Mouse (Mus musculus): ENCODE results near the gene Stxbp6. TPM values are rescaled to one million over a fixed set of nuclear protein-coding genes. Genes with fewer than 3 reads are reported as not detected.

The Stxbp6 gene
- total and polyA plus RNA-seq, 3 experiments, result not detected

- Histone ChIP-seq H3K79me2 (ENCODE audit: control insufficient read depth, insufficient read depth, low read length, poor library complexity) (no peaks in the 10 kb centered on the region), H3K4me1 (ENCODE audit: control insufficient read depth in 1 of 2, insufficient read depth in 2 of 2, low read length in 2 of 2) (no peaks in the 10 kb centered on the region), H3K27ac (ENCODE audit: control insufficient read depth, low read depth, low read length) (no peak overlapping the region), H3K4me3 (ENCODE audit: control insufficient read depth in 1 of 2, insufficient read depth in 1 of 2, low read depth in 2 of 2, low read length in 2 of 2) (no peak overlapping the region), H3K27me3 (ENCODE audit: control insufficient read depth in 1 of 2, insufficient read depth in 2 of 2, low read length in 2 of 2) (no peaks in the 10 kb centered on the region), H3K9ac (ENCODE audit: control insufficient read depth, low read depth, low read length, poor library complexity, severe bottlenecking) (no peak overlapping the region), H3K36me3 (ENCODE audit: control insufficient read depth in 1 of 2, insufficient read depth in 2 of 2, low read length in 2 of 2) (no peaks in the 10 kb centered on the region), H3K9me3 (replicated peaks; ENCODE audit: insufficient read depth, low read length) (no peaks in the 10 kb centered on the region)
- no peak for DNase-seq (ENCODE audit: low read depth, low spot score)
- TF ChIP-seq TAL1 (IDR thresholded peaks at IDR 0.05; ENCODE audit: low read length) (no peak), POLR2AphosphoS5 (IDR thresholded peaks at IDR 0.05; ENCODE audit: borderline replicate concordance, low read depth, low read length) (no peak), MEF2A (IDR thresholded peaks at IDR 0.05; ENCODE audit: extremely low read depth, insufficient replicate concordance, low read depth, low read length, poor library complexity, severe bottlenecking) (no peak), ZMIZ1 (IDR thresholded peaks at IDR 0.05; ENCODE audit: low read depth, low read length) (no peak), MAZ (IDR thresholded peaks at IDR 0.05; ENCODE audit: low read depth, low read length) (no peak), POLR2AphosphoS2 (IDR thresholded peaks at IDR 0.05; ENCODE audit: low read length) (no peak), ZNF384 (IDR thresholded peaks at IDR 0.05; ENCODE audit: low read depth, low read length) (no peak), TBP (IDR thresholded peaks at IDR 0.05; ENCODE audit: low read depth, low read length) (no peak), SIN3A (IDR thresholded peaks at IDR 0.05; ENCODE audit: low read length) (no peak), USF2 (IDR thresholded peaks at IDR 0.05; ENCODE audit: borderline replicate concordance in 1 of 2, insufficient read depth in 1 of 2, low read depth in 1 of 2, low read length in 2 of 2) (no peak), MYC (IDR thresholded peaks at IDR 0.05; ENCODE audit: low read depth, low read length) (no peak), BHLHE40 (IDR thresholded peaks at IDR 0.05; ENCODE audit: borderline replicate concordance, low read depth, low read length) (no peak)
Observed at GRCm38 (mm10) chr12:44987762-44988161, 86.7 kb downstream of the Stxbp6 start.

- TF ChIP-seq CHD1 (IDR thresholded peaks at IDR 0.05; ENCODE audit: low read depth, low read length) (no peak), ZMIZ1 (IDR thresholded peaks at IDR 0.05; ENCODE audit: low read depth, low read length) (no peak), SIN3A (IDR thresholded peaks at IDR 0.05; ENCODE audit: low read length) (no peak), MEF2A (IDR thresholded peaks at IDR 0.05; ENCODE audit: extremely low read depth, insufficient replicate concordance, low read depth, low read length, poor library complexity, severe bottlenecking) (no peak), TCF12 (IDR thresholded peaks at IDR 0.05; ENCODE audit: low read depth, low read length) (no peak), POLR2AphosphoS2 (IDR thresholded peaks at IDR 0.05; ENCODE audit: low read length) (no peak), GATA1 (IDR thresholded peaks at IDR 0.05; ENCODE audit: low read depth, low read length) (no peak), MAZ (IDR thresholded peaks at IDR 0.05; ENCODE audit: low read depth, low read length) (no peak), NELFE (IDR thresholded peaks at IDR 0.05; ENCODE audit: low read depth, low read length) (no peak), USF2 (IDR thresholded peaks at IDR 0.05; ENCODE audit: borderline replicate concordance in 1 of 2, insufficient read depth in 1 of 2, low read depth in 1 of 2, low read length in 2 of 2) (no peak), MXI1 (IDR thresholded peaks at IDR 0.05; ENCODE audit: low read depth, low read length) (no peak), HCFC1 (IDR thresholded peaks at IDR 0.05; ENCODE audit: low read depth, low read length) (no peak)
- Histone ChIP-seq H3K9ac (ENCODE audit: control insufficient read depth, low read depth, low read length, poor library complexity, severe bottlenecking) (no peak overlapping the region), H3K4me3 (ENCODE audit: control insufficient read depth in 1 of 2, insufficient read depth in 1 of 2, low read depth in 2 of 2, low read length in 2 of 2) (no peak overlapping the region), H3K27ac (ENCODE audit: control insufficient read depth, low read depth, low read length) (no peak overlapping the region), H3K36me3 (ENCODE audit: control insufficient read depth in 1 of 2, insufficient read depth in 2 of 2, low read length in 2 of 2) (no peaks in the 10 kb centered on the region), H3K9me3 (replicated peaks; ENCODE audit: insufficient read depth, low read length) (no peaks in the 10 kb centered on the region), H3K79me2 (ENCODE audit: control insufficient read depth, insufficient read depth, low read length, poor library complexity) (no peaks in the 10 kb centered on the region), H3K27me3 (ENCODE audit: control insufficient read depth in 1 of 2, insufficient read depth in 2 of 2, low read length in 2 of 2) (no peaks in the 10 kb centered on the region), H3K4me1 (ENCODE audit: control insufficient read depth in 1 of 2, insufficient read depth in 2 of 2, low read length in 2 of 2) (no peaks in the 10 kb centered on the region)
- DNase-seq (ENCODE audit: low read depth, low spot score), result no peak
Observed at GRCm38 (mm10) chr12:44979316-44979848, 95.1 kb downstream of the Stxbp6 start.
